Mouse (Mus musculus): Measurements from ENCODE around the gene Cryz.
"Not testable (repeated sequence)": the region's sequence is repeated elsewhere in the genome, so short reads cannot be mapped to it uniquely, and the experiment has no call there.

Cryz gene

DNA sequence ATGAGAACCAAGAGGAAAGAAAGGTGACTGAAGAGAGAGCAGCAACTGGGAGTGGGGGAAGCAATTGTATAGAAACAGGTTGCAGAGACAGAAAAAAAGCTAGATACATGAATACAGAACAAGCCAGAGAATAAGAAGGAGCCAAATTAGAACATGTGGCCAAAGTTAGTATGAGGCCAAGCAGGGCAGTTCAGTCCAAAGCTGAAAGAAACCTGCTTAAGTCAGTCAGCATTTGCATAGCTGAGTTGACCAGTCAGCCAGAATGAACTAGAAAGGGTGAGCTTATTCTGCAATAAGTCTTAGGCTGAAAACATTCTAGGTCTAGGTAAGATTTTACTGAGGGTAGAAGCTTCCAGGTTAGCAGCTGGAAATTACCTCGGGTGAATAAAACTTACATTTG is 11.4 kb downstream of the Cryz start:
- in situ Hi-C loops (cut with MboI, MseI), result no loop called here

DNA sequence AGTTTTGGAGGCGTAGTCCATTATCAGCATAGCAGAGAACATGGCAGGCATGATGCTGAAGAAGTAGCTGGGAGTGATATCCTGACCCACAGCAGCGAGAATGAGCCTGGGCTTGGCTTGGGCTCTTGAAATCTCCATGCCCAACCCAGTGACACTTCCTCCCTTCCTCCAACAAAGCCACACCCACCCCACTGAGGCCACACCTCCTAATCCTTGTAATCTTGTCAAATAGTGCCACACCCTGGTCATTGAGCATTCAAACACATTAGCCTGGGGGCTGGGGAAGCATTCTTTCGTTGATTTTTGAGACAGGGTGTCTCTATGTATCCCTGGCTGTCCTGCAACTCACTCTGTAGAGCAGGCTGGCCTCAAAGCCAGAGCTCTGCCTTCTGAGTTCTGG is 15.4 kb downstream of the Cryz start:
- in situ Hi-C loops (cut with MboI, MseI), result no loop called here

DNA sequence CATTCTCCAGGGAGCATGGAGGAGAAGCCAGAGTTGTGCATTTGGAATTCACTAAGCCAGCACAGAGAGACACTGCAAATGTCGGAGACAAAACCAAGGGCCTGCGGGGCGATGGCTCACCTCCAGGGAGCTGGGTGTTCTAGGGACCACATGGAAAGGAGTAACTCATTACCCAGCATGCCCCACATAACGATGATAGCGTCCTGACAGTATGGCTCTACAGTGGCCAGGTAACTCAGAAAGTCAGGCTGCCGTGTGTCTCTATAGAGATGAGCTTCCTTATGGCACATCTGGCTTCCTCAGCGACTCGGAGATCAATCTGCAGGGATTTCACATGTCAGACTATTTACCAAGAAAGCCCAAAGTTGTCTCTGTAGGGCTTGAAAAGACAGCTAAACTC is 18.3 kb downstream of the Cryz start:
- in situ Hi-C loops (cut with MboI, MseI), result no loop called here

DNA sequence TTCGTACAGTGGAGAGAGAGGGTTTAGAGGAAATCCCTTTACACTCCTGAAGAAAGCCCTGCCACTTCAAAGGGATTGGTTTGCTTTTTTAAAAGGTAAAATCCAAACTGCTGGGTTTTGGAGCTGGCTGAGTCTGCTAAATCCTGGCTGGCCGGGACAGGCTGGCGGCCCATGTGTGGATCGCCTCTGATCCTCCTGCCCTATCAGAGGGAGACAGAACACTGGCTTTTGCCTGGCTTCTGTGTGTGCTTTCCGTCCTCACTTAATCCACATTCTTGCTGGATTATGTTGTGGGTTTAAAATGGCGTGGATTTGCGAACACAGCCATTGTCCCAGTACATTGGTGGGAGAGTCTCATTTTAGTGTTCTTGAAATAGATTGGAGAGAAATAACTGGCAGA is 18.8 kb downstream of the Cryz start:
- in situ Hi-C loops (cut with MboI, MseI), result no loop called here

DNA sequence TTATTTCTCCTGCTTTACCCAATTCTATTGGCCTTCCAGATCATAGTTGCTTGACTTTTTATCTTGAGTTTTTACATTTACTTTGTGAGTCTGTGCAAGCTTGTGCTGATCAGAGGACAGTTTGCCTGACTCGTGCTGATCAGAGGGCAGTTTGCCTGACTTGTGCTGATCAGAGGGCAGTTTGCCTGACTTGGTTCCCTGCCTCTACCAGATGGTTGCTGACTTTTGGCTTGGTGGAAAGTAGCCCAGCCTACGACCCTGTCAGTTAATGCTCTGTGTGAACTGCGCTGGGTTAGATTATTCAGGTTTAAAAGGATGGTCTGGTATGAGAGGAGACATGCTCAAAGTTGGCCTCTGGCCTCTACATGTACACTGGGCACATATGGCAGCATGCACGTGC is 19.6 kb downstream of the Cryz start:
- in situ Hi-C loops (cut with MboI, MseI), result no loop called here

DNA sequence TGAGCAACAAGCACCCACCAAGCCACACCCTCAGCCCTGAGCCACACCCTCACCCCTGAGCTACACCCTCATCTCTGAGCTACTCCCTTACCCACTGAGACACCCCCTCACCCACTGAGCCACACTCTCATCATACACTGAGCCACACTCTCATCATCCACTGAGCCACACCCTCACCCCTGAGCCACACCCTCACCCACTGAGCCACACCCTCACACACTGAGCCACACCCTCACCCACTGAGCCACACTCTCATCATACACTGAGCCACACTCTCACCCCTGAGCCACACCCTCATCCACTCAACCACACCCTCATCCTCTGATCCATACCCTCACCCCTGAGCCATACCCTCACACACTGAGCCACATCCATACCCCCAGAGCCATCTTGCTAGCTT is 31.8 kb downstream of the Cryz start:
- in situ Hi-C loops (cut with MboI, MseI), result no loop called here

DNA sequence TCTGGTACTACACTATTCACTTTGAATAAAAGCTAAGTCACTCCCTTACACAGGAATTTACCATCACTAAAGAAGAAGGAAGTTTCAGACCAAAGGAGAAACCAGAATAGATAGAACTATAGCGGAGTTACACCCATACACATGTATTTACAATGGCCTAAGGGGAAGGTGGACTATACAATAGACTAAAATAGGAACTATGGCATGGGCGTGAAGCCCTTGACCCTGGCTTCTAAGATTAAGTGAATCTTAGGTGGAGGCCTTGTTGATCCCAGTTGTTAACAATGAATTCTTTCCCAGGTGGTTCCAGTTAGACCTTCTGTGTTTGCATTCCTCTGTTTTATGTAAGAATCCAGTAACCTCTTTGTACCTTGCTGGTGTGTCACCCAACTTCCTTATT is 34.8 kb downstream of the Cryz start:
- in situ Hi-C loops (cut with MboI, MseI), result not testable (repeated sequence)

DNA sequence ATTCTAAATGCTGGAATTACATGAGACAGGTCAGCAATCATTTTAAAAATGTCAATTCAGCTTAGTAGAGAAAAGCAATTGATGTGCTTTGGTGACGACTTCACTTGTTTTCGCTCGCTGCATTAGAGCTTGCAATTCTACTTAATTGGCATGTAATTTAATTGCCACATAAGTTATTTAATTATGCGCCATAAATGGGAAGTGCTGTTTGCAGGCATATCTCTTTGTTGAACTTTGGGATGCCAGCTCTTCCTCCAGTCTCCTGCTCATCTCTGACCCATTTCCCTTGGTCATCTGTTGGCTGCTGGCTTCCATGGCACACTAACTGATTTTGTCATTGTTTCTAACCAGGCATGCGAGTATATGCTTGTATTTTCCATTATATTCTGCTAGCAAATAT is 36.6 kb downstream of the Cryz start:
- in situ Hi-C loops (cut with MboI, MseI), result no loop called here

DNA sequence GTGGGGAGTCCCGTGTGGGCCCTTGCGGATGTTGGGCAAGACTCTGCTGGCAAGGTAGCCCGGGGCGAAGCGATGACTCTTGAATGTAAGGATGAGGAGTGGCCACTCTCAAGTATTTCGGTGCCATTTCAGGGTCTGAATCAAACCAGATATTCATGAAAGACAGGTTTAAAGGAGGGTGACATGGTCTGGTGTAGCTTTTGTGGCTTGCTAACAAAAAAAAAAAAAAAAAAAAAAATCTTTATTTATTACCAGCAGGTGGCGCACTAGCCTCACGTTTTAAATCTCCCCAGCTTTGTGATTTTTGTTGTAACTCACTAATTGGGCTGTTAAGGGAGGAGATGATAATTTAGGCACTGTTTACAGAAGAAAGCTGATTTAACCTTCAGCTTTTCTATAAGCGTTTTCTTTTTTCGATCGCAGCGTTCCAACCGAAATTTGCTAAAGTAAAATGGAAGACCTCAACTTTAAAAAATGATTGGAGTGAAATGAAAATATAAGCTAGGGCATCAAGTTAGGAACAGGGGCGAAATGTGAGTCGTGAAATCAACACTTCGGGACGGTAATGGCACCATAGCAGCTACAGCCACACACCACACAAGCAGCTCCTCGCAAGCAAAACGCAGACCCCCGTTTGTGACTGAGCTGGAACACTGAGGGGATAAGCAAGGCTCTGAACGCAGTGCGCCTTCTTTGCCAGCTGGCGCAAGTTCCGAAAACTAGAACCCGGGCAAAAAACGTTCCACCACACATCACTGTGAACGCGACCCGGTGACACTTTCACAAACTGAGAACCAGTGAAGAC is 50.3 kb downstream of the Cryz start:
- in situ Hi-C loops (cut with MboI, MseI), result no loop called here

DNA sequence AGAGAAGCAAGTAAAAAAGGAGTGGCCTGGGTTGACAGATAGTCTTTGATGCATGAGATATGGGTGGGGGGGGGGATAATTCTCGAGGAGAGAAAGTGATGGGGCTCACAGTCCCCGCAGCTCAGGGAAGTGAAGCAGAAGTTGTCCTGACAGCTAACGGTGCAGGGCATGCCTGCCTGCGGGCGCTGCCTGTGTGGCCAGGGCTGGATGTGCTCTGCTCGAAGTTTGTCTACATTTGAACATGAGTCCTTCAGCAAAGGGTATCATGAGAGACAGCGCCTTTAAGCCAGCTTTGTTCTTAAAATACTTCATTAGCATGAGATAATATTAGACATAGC is 50.9 kb downstream of the Cryz start:
- in situ Hi-C loops (cut with MboI, MseI), result no loop called here

DNA sequence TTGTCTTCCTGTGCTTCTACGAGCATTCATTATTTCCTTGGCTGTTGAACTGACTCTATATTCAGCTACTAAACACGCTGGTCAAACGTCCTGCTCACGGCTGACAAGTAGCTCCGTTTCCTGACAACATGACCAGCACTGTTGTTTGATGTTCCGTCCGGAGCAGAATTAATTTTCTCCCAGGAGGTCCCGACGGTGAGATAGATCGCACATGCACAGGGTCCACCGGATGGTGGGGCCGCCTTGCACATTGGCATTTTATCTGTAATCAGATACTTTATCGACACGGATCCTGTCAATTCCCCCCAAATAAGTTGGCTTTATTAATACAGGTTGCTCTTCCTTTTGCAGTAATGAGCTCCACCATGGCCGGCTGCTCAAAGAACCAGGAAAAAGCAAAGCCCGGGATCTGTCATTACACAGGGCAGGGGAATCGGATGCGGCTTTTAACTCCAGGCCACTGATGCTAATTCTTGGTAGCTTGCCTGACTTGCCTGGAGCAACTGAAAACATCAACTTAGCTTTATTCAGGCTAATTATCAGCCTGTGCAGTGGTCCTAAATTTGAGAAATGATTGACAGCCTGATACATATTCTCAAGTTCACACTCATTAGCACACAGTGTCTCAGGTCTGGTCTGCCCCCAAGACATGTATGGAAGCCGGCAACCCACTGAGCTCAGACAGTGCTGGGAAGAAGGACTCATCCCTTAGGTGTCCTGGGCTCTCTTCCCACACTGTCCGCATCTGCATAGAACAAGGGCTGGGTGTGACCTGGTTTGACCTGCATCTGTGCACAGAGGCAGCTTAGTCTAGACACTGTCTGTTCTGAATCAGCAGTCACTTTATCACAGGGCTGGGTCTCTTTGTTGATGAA is 53.1 kb downstream of the Cryz start:
- in situ Hi-C loops (cut with MboI, MseI), result loop anchor here (25.0 kb wide), 1 partner anchor 1688 kb away; no protein-coding TSS in a partner anchor

DNA sequence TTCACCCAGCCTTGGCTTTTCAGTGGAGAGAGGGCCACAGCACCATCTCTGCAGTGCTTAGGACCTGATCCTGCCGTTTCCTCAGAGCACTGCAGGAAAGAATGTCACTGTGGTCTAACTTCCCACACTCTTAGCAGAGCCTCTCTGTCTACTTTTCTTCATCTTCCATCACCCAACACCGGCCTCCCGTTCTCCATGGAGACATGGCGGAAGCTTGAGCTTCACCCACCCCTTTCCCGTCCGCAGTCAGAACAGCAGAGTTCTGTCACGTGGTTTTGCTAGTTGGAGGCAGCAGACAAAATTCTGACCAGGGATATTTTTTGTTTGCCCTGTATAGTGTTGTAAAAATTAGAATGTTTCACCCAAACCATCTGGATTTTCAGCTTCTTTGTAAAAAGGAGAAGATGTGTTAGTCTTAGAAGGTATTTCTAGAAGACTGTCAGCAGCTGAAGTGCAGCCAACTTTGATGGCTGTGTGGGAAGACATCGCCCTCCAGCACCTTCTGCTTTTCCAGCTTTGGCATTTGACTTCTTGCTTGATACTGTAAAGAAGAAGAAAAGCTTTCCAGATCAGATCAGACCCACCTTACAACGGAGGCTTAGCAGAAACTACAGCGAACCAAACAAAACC is 54.8 kb downstream of the Cryz start:
- in situ Hi-C loops (cut with MboI, MseI), result loop anchor here (25.0 kb wide), 1 partner anchor 1686 kb away; no protein-coding TSS in a partner anchor

DNA sequence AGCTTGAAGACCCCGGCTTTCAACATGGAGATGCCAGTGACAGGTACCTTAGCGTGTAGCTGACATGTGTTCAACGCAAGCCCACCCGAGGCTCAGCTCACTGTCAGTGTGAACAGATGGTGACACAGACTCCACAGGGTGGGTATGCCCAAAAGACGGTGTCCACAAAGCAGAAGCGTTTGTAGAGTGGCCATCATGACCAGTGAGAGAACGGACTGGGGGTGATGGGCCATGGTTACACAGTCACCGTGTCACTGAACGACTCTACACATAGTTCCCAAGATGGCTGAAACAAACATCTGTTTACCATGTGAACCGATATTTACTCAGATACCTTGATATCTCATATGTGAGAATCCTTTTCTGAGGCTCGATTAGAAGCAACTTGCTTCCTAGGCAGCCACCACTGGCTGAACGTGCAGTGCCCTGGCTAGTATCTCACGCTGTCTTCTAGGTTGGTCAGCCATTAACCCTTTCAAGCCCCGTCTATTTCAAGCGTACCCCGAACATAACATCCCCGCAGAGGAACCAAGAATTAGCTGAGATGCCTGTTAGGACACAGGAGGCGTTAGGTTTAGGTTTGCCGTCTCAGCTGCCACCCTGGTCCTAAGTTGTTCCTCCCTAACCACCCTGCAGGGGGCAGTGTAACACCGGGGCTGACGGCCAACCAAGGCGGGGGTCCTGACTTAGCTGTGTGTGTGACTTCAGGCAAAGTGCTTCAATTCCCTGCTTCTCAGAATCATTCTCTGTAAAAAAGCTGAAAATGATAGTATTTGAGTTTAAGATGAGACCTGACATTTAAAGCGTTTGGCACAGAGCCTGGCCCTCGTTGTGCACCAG is 56.3 kb downstream of the Cryz start:
- in situ Hi-C loops (cut with MboI, MseI), result loop anchor here (25.0 kb wide), 1 partner anchor 1684 kb away; no protein-coding TSS in a partner anchor

DNA sequence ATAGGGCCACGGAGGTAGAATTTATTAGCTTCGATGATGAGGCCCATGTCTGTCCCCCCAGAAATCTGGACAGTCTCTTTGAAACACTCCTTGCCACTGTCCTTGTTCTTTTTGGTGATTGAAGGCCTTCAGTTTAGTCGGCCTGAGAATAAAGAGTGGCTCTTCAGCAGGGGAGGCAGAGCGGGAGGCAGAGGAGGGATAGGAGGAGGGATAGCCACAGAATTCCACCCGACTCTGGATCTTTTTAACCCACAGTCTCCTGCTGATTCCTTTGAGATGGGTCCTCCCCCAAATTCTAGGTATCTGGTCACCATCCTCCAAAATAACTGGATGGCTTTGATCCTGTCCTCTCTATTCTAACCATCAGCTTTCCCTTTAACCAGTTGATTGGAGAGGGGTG is 56.9 kb downstream of the Cryz start:
- in situ Hi-C loops (cut with MboI, MseI), result loop anchor here (25.0 kb wide), 1 partner anchor 1684 kb away; no protein-coding TSS in a partner anchor

DNA sequence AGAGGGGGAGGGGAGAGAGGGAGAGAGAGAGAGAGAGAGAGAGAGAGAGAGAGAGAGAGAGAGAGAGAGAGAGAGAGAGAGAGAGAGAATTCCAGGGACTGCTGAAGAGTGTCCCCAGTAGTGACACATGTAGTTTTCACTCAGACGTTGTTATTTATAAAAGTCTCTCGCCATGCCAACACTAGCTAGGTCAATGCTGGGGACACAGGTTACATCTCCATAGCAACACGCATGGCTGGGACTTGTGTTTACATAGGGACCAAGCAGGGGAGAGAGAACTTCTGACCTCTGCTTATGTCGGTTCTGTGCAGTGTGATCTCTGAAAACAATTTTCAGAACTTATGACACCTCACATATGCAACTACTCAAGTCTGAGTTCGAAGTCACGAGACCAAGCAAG is 57.8 kb downstream of the Cryz start:
- in situ Hi-C loops (cut with MboI, MseI), result loop anchor here (25.0 kb wide), 1 partner anchor 1683 kb away; no protein-coding TSS in a partner anchor

DNA sequence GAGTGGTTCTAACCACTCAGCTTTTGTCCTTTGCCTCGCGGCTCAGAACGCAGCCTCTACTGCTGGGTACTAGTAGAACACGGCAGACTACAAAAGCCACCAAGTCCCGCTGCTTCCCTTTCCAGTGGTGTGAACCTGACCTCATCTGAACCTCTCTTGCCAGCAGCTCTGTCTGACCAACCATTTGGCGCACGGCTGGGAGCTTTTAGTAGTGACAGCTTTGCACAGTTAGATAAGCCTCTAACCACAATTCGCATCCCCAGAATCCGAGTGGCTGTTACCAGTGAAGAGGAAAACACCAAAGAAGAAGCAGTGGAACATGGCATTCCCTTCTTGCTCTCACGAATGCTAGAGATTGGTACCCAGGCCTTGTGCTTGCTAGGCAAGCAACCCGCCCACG is 58.4 kb downstream of the Cryz start:
- in situ Hi-C loops (cut with MboI, MseI), result loop anchor here (25.0 kb wide), 1 partner anchor 1682 kb away; no protein-coding TSS in a partner anchor

DNA sequence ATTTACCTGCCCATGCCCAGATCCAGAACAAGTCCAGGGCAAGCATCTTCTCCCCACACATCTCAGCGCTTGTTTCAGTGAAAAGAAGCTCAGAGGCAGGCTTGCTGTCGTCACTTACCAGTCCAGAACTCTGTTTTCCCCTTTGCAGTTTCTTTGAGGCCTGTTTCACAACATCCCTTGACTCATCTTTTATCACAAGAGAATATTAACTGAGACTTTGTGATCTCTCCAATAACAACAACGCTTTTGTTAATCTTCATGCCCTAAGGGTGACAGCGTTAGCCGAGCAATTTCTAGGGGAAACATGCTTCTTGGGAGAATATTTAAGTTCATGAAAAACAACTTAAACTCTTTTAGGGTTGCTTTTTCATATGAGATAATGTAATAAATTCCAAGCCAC is 59.2 kb downstream of the Cryz start:
- in situ Hi-C loops (cut with MboI, MseI), result loop anchor here (25.0 kb wide), 1 partner anchor 1682 kb away; no protein-coding TSS in a partner anchor

DNA sequence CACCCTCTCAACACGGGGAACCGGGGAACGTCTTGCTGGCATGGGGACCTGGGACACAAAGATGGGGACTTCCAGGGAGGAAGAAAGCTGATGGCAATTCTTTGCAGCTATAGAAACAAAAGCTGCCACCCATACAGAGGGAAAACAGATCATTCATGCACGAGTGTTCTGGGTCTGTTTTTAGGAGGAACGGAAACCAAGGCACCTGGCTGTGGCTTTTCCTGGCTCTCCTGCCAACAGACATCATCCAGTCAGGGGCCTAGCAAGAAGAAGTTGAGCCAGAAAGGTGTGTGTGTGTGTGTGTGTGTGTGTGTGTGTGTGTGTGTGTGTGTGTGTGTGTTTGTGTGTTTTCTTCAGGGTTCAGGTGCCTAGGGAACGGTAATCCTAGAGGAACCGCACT is 67.0 kb downstream of the Cryz start, which contains the start of gene Erich3:
Gene Erich3, plus strand, starts transcription at position 315 of the 400 bp plus-strand sequence.
- in situ Hi-C loops (cut with MboI, MseI), result loop anchor here (25.0 kb wide), 1 partner anchor 1674 kb away; no protein-coding TSS in a partner anchor

DNA sequence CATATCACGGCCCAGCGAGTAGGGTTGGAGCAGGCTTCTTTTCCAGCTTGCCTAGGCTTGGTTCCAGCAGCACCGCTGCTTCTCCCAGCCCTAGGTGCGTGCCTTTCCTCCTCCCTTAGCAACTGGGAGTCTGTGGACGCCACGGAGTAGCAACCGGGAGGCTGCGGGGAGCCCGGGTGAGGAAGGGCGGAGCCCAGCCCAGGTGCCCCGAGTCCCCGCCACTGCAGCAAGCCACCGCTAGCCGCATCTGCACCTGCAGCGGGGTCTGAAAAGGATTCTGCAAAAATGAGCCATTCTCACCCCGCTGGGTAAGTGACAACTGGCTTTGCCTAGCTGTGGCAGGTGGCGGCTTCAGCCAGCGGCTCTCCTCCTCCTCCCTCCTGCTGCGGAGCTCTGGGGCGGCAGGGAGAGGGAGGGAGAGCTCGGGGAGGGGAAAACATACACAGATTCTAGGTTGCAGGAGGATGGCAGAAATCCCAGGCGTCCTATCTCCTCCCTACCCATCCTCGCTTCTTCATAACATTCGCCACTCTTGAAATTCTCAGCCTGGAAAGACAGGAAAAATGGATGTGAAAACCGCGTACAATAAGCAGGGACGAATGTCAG is 67.6 kb downstream of the Cryz start:
- in situ Hi-C loops (cut with MboI, MseI), result loop anchor here (25.0 kb wide), 1 partner anchor 1673 kb away; no protein-coding TSS in a partner anchor

DNA sequence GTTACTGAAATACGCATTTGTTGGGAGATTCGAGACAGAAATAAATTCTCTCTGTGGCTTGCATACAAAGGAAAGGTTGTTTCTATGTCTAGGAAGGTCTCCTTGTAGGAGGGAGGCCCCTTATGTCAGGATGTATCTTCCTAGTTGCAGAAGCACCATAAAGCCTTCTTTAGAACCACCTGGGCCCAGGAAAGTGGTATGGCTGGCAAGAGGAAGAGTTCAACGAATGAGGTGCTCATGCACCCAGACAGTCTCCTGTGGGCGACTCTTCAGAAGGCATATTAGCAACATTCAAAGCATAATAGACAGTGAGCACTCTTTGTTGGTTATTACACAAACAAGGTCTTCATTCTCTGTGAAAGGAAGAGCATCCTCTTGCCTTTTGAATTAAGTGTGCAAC is 68.1 kb downstream of the Cryz start:
- in situ Hi-C loops (cut with MboI, MseI), result loop anchor here (25.0 kb wide), 1 partner anchor 1673 kb away; no protein-coding TSS in a partner anchor

Measured in T-helper 1 cell (primary cell).